Comparison of ENCODE assay signal across 24 mouse cellular contexts in the genomic region with DNA sequence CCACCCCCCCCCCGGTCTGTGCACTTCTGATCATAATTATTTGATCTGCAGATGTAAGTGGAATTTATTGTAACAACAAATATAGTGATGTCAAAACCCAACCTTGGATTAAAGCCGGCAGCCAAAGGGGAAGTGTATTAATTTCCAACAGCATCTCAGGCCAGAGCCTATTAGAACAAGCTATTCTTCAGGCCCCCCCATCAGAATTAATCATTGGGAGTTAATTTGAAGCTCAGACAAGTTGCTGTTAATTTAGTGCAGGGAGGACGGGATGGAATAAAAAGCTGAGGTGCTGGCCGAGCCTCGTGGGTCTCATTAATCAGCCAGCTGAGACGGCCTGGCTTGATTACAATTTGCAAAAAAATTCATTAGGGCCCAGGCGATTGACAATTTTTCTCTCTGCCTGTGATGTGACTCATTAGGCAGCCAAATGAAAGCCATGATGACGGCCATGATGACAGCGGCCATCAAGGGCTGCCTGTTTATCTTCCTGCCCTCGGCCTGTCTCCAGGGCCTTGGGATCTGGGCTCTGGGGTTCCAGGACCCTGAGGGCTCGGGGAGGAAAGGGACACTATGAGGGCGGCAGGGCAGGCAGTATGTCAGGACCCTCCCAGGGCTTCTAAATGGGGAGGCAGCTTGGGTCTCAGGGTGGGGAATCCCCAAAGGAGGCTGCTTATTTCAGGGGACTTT. TPM values are rescaled to one million over a fixed set of nuclear protein-coding genes. Genes with fewer than 3 reads are reported as not detected.
A peak's percentile ranks its signal among the peaks of the same experiment; 100 is the strongest.
DNase-seq lines count a peak whose midpoint lies in the region; ATAC-seq and TF ChIP-seq lines count a peak whose summit lies in the region.
"Had no signal": no experiment of that assay in that cellular context is flagged by ENCODE, and none has a peak within 500 bp of the region (broad histone marks: within the 10 kb centered on the region; RNA-seq: fewer than 3 reads in every experiment).

No protein-coding gene starts in this region.

- H3K4me3 ChIP-seq in midbrain, embryonic 14.5 days (replicated peaks; ENCODE audit: low read depth, low read length), result no peak overlapping the region
- no peak overlapping the region for H3K4me3 ChIP-seq in midbrain, embryonic 10.5 days
- H3K4me3 ChIP-seq in hindbrain, postnatal 0 days (ENCODE audit: low read length), result no peak overlapping the region
- H3K4me3 ChIP-seq: heart, adult 2 months; heart, embryonic 15.5 days; limb, embryonic 12.5 days had no signal

- H3K9me3 ChIP-seq in midbrain, embryonic 14.5 days (ENCODE audit: control insufficient read depth, low read length), result no peaks in the 10 kb centered on the region
- no peaks in the 10 kb centered on the region for H3K9me3 ChIP-seq in midbrain, embryonic 10.5 days (replicated peaks)
- no peaks in the 10 kb centered on the region for H3K9me3 ChIP-seq in hindbrain, postnatal 0 days (ENCODE audit: low read length)
- H3K9me3 ChIP-seq: heart, embryonic 15.5 days; limb, embryonic 12.5 days had no signal

- ATAC-seq in midbrain, embryonic 14.5 days (ENCODE audit: low FRiP score, low TSS enrichment), result no peak
- ATAC-seq in hindbrain, postnatal 0 days, result no peak
- ATAC-seq: CD4-positive, CD25-positive, alpha-beta regulatory T cell, adult 4 months had no signal

- peaks cover 15% of the 10 kb centered on the region for H3K4me1 ChIP-seq in midbrain, embryonic 14.5 days (ENCODE audit: control insufficient read depth, insufficient read depth, low read length)
- H3K4me1 ChIP-seq in midbrain, embryonic 10.5 days, result peaks cover 83% of the 10 kb centered on the region
- H3K4me1 ChIP-seq in hindbrain, postnatal 0 days (ENCODE audit: insufficient read depth, low read length), result peaks cover 10% of the 10 kb centered on the region; the same call in 1 of the 2 replicates

- H3K36me3 ChIP-seq in midbrain, embryonic 14.5 days (ENCODE audit: control insufficient read depth, insufficient read depth, low read length), result no peaks in the 10 kb centered on the region
- no peaks in the 10 kb centered on the region for H3K36me3 ChIP-seq in midbrain, embryonic 10.5 days
- no peaks in the 10 kb centered on the region for H3K36me3 ChIP-seq in hindbrain, postnatal 0 days (ENCODE audit: insufficient read depth, low read length)
- H3K36me3 ChIP-seq: heart, embryonic 15.5 days; limb, embryonic 12.5 days had no signal

- 10% methylated on average over 12 of the region's 12 CpGs for WGBS in midbrain, embryonic 14.5 days
- 9% methylated on average over 12 of the region's 12 CpGs for WGBS in midbrain, embryonic 10.5 days
- 32% methylated on average over 12 of the region's 12 CpGs for WGBS in hindbrain, postnatal 0 days

- peaks cover 98% of the 10 kb centered on the region for H3K27me3 ChIP-seq in midbrain, embryonic 14.5 days (ENCODE audit: control insufficient read depth, insufficient read depth, low read length)
- peaks cover 100% of the 10 kb centered on the region for H3K27me3 ChIP-seq in midbrain, embryonic 10.5 days (ENCODE audit: low read depth, poor library complexity, severe bottlenecking)
- peaks cover 51% of the 10 kb centered on the region for H3K27me3 ChIP-seq in hindbrain, postnatal 0 days (ENCODE audit: insufficient read depth, low read length)

- 0 out of 2 replicates have a peak overlapping the region, but pooled peaks have one; percentile 1 for H3K4me2 ChIP-seq in midbrain, embryonic 14.5 days (ENCODE audit: low read length)
- no peak overlapping the region for H3K4me2 ChIP-seq in hindbrain, postnatal 0 days (ENCODE audit: low read depth, low read length)
- H3K4me2 ChIP-seq: heart, embryonic 15.5 days; limb, embryonic 12.5 days had no signal

- no peak overlapping the region for H3K27ac ChIP-seq in midbrain, embryonic 14.5 days (replicated peaks; ENCODE audit: low read depth, low read length)
- H3K27ac ChIP-seq in midbrain, embryonic 10.5 days (replicated peaks), result no peak overlapping the region
- H3K27ac ChIP-seq in hindbrain, postnatal 0 days, result no peak overlapping the region
- H3K27ac ChIP-seq: heart, adult 2 months; heart, embryonic 15.5 days; limb, embryonic 12.5 days; liver, embryonic 14.5 days had no signal

- no peak overlapping the region for H3K9ac ChIP-seq in midbrain, embryonic 14.5 days (replicated peaks; ENCODE audit: low read length)
- H3K9ac ChIP-seq in hindbrain, postnatal 0 days (replicated peaks; ENCODE audit: low read length), result no peak overlapping the region
- H3K9ac ChIP-seq: heart, embryonic 15.5 days; limb, embryonic 12.5 days; liver, embryonic 14.5 days had no signal

- TF ChIP-seq CTCF in hindbrain, postnatal 0 days (IDR thresholded peaks at IDR 0.05; ENCODE audit: low read depth), result no peak

- DNase-seq in embryo, embryonic 10.5 days (ENCODE audit: low spot score), result peak; percentile 44
- no peak for DNase-seq in embryo, embryonic 9.5 days (ENCODE audit: extremely low spot score)
- peak; percentile 35 for DNase-seq in midbrain, embryonic 14.5 days
- DNase-seq in midbrain, embryonic 10.5 days (ENCODE audit: low spot score), result no peak
- peak; percentile 27 for DNase-seq in hindbrain, postnatal 0 days (ENCODE audit: low spot score)
- no peak for DNase-seq in thymus, adult 18-20 months
- DNase-seq in ovary, postnatal 14 days (ENCODE audit: low spot score), result no peak
- no peak for DNase-seq in kidney, postnatal 25 days
- DNase-seq: adrenal gland, adult 2 months; cerebellum, adult 8-10 months; gastrocnemius, postnatal 10 days; heart, adult 2 months; kidney, adult 8-10 months; kidney, postnatal 36 days; right cerebral cortex, postnatal 25 days had no signal

RNA-seq across cellular contexts. Expression of a gene that starts 5.3 kb away (rescaled TPM):
- 11.6 and 12.1 TPM in 2 replicates for polyA plus RNA-seq in midbrain, embryonic 14.5 days (2014; fragmentation: Nextera tagmentation; extraction: Ambion mirVana)
- polyA plus RNA-seq in midbrain, embryonic 10.5 days (2016; fragmentation: Nextera tagmentation; extraction: Ambion mirVana), result 3.6 and 4.6 TPM in 2 replicates
- 22.1 and 27.7 TPM in 2 replicates for total RNA-seq in hindbrain, postnatal 0 days (2014; rRNA removed)
- polyA plus RNA-seq in hindbrain, postnatal 0 days (2015; fragmentation: Nextera tagmentation; extraction: Ambion mirVana), result 25.6 and 26.9 TPM in 2 replicates
- total RNA-seq: adrenal gland, adult 2 months; gastrocnemius, postnatal 10 days; megakaryocyte, adult 5-6 weeks; MEL had no signal
- polyA plus RNA-seq: adrenal gland, adult 2 months; CD4-positive, CD25-positive, alpha-beta regulatory T cell, adult 4 months; frontal cortex, adult 2 months; heart, embryonic 15.5 days; limb, embryonic 12.5 days; lung, embryonic 16.5 days; stomach, embryonic 16.5 days had no signal

Comparison
In these comparisons a context has a peak if more than half of its experiments do, and no peak if none do; other contexts are left out.
1. DNase-seq: peak in embryo, embryonic 10.5 days (single experiment), midbrain, embryonic 14.5 days (single experiment) and hindbrain, postnatal 0 days (single experiment); none in embryo, embryonic 9.5 days (single experiment), midbrain, embryonic 10.5 days (single experiment), thymus, adult 18-20 months (0 of 2), ovary, postnatal 14 days (single experiment) and kidney, postnatal 25 days (0 of 2).